Mouse (Mus musculus) stomach, postnatal 0 days (tissue): ENCODE measurements at regions not wholly inside any gene's neighbourhood (a gene's known extent, or its start where the extent isn't known, plus 50 kb on each side); places are given as distances from the start of the nearest gene placed in this dataset.

Source experiments
- ATAC-seq: fragments of 200-750 bp; cut with Nextera tagmentation; 2 replicates; pipeline ENCODE4 v1.8.0; 2017; ENCODE audit not compliant: low FRiP score, low TSS enrichment
- DNase-seq: peaks from one replicate; pipeline ENCODE4 v3.0.0-alpha.2; 2016; ENCODE audit warnings: low spot score
- H3K27ac ChIP-seq: fragments of 300-500 bp; sonication (generic); replicated peaks from 2 replicates; pipeline ENCODE4 v1.5.1; 2014; ENCODE audit warnings: mild to moderate bottlenecking, control low read depth
- H3K27me3 ChIP-seq: fragments of 300-500 bp; sonication (generic); 2 replicates; pipeline ENCODE4 v1.6.1; 2014; ENCODE audit warnings: low read length; ENCODE audit not compliant: control insufficient read depth, insufficient read depth
- H3K36me3 ChIP-seq: fragments of 300-500 bp; sonication (generic); 2 replicates; pipeline ENCODE4 v1.6.1; 2014; ENCODE audit warnings: low read length, mixed read lengths; ENCODE audit not compliant: control insufficient read depth, insufficient read depth
- H3K4me1 ChIP-seq: fragments of 300-500 bp; sonication (generic); replicated peaks from 2 replicates; pipeline ENCODE4 v1.6.1; 2014; ENCODE audit warnings: antibody characterized with exemption; ENCODE audit not compliant: control insufficient read depth, insufficient read depth
- H3K4me2 ChIP-seq: fragments of 300-500 bp; sonication (generic); replicated peaks from 2 replicates; pipeline ENCODE4 v1.6.1; 2014; ENCODE audit warnings: low read depth, mild to moderate bottlenecking, control low read depth, moderate library complexity
- H3K4me3 ChIP-seq: fragments of 300-500 bp; sonication (generic); 2 replicates; pipeline ENCODE4 v1.5.1; 2014; ENCODE audit warnings: low read depth, low read length, control low read depth
- H3K9ac ChIP-seq: fragments of 300-500 bp; sonication (generic); 2 replicates; pipeline ENCODE4 v1.6.1; 2014; ENCODE audit warnings: mild to moderate bottlenecking, low read length, control low read depth, mixed read lengths
- H3K9me3 ChIP-seq: fragments of 300-500 bp; sonication (generic); 2 replicates; pipeline ENCODE4 v1.6.1; 2016; ENCODE audit warnings: low read length; ENCODE audit not compliant: control insufficient read depth
- CTCF ChIP-seq: IDR thresholded peaks from 2 replicates; pipeline ENCODE4 v1.5.1; 2016; ENCODE audit warnings: antibody characterized with exemption, low read depth, mild to moderate bottlenecking, moderate library complexity
- EP300 ChIP-seq: optimal IDR thresholded peaks from 2 replicates; pipeline ENCODE3; 2016; ENCODE audit warnings: antibody characterized with exemption
- WGBS: fragments of 180-500 bp; shearing (Covaris S2); extraction: QIAGEN DNeasy Blood & Tissue Kit; methylation state at CpG from one replicate; pipeline ENCODE4 v1.1.7; 2014; 5-methylcytosine and 5-hydroxymethylcytosine counted together

DNA sequence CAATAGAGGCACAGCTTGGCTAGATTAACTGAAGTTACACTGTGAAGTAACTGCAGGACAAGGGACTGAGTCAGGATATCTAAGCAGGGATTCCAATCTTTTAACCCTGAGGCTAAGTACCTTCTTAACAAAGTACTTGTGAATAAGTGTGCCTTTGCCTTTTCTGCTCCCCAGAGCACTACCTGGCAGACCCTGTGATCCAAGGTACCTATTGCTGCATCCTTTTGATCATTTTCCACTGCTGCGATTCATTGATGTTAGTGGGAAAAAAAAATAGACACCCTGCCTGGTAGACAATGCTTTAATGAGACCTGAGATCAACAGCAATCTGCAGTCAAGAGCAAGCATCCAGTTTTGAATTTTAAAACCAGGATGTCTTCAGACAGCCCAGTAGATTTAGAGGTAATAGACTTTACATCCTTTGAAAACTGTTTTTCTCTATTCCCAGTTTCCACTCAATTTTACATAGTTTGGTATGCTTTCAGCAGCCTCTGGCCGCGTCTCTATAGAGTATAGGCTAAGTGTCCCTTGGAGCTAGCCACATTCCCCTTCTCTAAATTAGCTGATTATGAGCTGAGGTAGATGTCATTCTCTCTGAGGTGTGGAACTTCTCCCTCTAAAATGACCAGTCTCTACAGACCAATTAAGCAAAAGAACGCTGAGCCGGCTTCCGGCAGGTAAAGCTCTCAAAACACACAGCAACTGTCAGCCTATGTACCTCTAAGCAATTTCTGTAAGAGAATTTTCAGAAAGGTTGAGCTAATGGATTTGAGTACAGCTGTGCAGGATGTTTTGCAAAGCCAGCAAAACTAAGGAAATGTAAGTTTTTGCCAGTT lies 653.0 kb upstream of the G6pd2 start:
- no peaks in the 10 kb centered on the region for H3K36me3 ChIP-seq
- no peak for TF ChIP-seq EP300
- no peak for TF ChIP-seq CTCF
- peak overlapping the region; percentile 18; the same call in 1 of the 2 replicates for H3K4me2 ChIP-seq

DNA sequence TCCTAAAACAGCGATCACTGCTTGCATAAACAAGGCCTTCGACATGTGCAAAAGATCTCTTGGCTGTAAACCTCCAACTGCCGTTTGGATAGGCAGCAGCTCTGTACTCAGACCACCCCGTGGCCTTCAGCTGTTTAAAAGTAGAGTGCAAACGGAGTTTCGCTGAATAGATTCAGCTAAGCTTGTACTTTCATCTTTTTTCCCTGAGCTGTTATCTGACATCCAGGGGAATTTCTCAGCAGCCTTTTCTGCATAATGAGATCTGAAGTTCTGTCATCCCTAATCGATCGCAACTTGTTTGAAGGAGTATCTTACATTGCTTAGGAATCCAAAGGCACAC lies 652.4 kb upstream of the G6pd2 start:
- peak overlapping the region; percentile 18; the same call in 1 of the 2 replicates for H3K4me2 ChIP-seq
- no peak for ATAC-seq
- WGBS: 28% methylated on average over 8 of the region's 8 CpGs

More for the DNA sequence above, 653.0 kb upstream of the G6pd2 start:
- Histone ChIP-seq H3K4me3 (no peak overlapping the region), H3K9ac (no peak overlapping the region), H3K27me3 (no peaks in the 10 kb centered on the region), H3K4me1 (no peaks in the 10 kb centered on the region), H3K27ac (no peak overlapping the region), H3K9me3 (no peaks in the 10 kb centered on the region)
- no peak for ATAC-seq
- WGBS: 56% methylated on average over 6 of the region's 6 CpGs
- DNase-seq: no peak

More for the DNA sequence above, 652.4 kb upstream of the G6pd2 start:
- no peaks in the 10 kb centered on the region for H3K9me3 ChIP-seq
- no peaks in the 10 kb centered on the region for H3K4me1 ChIP-seq
- H3K27me3 ChIP-seq: no peaks in the 10 kb centered on the region
- no peak overlapping the region for H3K27ac ChIP-seq
- TF ChIP-seq CTCF (no peak), EP300 (no peak)
- no peak overlapping the region for H3K9ac ChIP-seq
- DNase-seq: no peak
- no peak overlapping the region for H3K4me3 ChIP-seq
- no peaks in the 10 kb centered on the region for H3K36me3 ChIP-seq
